Mouse (Mus musculus) liver, postnatal 0 days (tissue): ENCODE data around the gene Glrx.

Experiments used
- CTCF ChIP-seq: sonication (generic); IDR thresholded peaks from 2 replicates; pipeline ENCODE4 v1.5.1; 2016; ENCODE audit warnings: antibody characterized with exemption, low read depth
- EP300 ChIP-seq: IDR thresholded peaks from 2 replicates; pipeline ENCODE4 v1.6.1; 2016; ENCODE audit warnings: antibody characterized with exemption, low read depth, mild to moderate bottlenecking

DNA sequence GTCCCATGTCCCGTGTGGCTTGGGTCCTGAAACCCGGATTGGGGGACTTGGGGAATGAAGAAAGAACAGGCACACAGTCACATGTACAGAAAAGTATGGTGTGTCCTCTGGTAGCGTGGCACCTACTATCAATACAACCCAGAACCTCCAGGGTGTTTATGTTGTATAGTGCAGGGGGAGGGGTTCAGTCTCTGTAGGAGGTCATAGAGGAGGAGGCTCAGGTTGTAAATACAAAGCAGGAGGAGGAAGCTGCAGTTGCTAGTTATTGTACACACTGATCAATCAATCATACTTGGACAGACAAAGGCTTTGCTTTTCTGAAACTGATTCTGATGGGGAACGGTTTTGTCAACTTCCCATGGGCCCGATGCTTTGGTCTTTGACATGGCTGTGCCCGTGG, 8.0 kb upstream of the Glrx start:
- no peak for TF ChIP-seq CTCF
- no peak for TF ChIP-seq EP300
